Mouse (Mus musculus): ENCODE results near the gene Rsph6a. TPM values are rescaled to one million over a fixed set of nuclear protein-coding genes. Genes with fewer than 3 reads are reported as not detected.

The Rsph6a gene
- polyA plus RNA-seq, 1 experiment = not detected

DNA sequence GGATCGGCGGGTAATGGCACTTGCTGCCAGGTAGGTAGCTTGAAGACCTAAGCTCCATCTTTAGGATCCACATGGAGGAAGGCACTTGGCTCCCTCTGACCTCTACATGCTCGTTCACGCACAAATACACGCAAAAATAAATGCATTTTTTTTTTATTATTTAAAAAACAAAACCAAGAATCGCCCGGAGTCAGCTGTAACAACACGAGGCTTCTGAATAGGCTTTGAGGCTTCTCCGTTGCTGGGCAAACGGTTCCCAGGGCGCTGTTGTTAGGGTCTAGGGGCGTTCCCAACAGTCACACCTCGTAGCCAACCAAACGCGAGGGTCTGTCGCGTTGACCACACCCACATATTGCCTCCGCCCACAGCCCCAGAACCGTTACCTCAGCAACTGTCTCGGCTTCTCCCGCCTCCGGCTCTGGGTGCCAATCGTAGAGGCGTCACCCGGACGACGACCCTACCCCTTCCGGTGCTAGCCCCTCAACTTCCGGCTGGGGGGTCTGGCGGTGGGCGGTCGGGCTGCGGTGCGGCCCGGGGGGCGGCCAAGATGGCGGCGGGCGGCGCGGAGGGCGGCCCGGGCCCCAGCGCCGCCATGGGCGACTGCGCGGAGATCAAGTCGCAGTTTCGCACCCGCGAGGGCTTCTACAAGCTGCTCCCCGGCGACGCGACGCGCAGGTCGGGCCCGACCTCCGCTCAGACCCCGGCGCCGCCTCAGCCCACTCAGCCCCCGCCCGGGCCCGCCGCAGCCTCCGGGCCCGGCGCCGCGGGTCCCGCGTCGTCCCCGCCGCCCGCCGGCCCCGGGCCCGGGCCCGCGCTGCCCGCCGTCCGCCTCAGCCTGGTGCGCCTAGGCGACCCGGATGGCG lies 21.5 kb downstream of the Rsph6a start, which contains the start of gene Dmwd:
Gene Dmwd, plus strand, starts transcription at position 505 of the 863 bp plus-strand sequence.
- TF ChIP-seq GATA1 (IDR thresholded peaks at IDR 0.05; ENCODE audit: borderline replicate concordance, low read length) (no peak), FLI1 (IDR thresholded peaks at IDR 0.05; ENCODE audit: low read length) (no peak)
- peaks cover 61% of the 10 kb centered on the region for H3K4me1 ChIP-seq
- H3K27me3 ChIP-seq (replicated peaks) = peaks cover 94% of the 10 kb centered on the region
- peaks cover 22% of the 10 kb centered on the region for H3K9me3 ChIP-seq
- peak within 1 kb of the TSS; percentile 93 for H3K4me3 ChIP-seq (replicated peaks)
- H3K36me3 ChIP-seq (replicated peaks; ENCODE audit: low read length) = peaks cover 13% of the 10 kb centered on the region

DNA sequence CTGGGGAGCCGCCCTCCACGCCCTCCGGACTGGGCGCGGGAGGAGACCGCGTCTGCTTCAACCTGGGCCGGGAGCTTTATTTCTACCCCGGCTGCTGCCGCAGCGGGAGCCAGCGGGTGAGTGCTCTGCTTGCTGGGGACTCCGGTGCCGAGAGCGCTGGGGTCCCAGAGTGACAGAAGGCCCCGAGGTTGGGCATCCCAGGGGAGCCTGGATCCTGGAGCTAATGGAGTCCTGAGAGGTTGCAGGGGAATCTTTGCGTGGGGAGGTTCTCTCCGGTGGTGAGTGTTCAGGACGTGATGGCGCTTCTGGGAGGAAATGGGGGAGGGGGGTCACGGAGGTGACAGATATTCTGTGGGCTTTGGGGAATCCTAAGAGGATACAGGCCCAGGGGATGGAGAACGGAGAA lies 22.1 kb downstream of the Rsph6a start:
- peaks cover 20% of the 10 kb centered on the region for H3K36me3 ChIP-seq (replicated peaks; ENCODE audit: low read length)
- peaks cover 97% of the 10 kb centered on the region for H3K27me3 ChIP-seq (replicated peaks)
- no peak for TF ChIP-seq FLI1 (IDR thresholded peaks at IDR 0.05; ENCODE audit: low read length)
- no peak for TF ChIP-seq GATA1 (IDR thresholded peaks at IDR 0.05; ENCODE audit: borderline replicate concordance, low read length)
- peaks cover 62% of the 10 kb centered on the region for H3K4me1 ChIP-seq
- peak overlapping the region; percentile 93 for H3K4me3 ChIP-seq (replicated peaks)
- peaks cover 22% of the 10 kb centered on the region for H3K9me3 ChIP-seq

DNA sequence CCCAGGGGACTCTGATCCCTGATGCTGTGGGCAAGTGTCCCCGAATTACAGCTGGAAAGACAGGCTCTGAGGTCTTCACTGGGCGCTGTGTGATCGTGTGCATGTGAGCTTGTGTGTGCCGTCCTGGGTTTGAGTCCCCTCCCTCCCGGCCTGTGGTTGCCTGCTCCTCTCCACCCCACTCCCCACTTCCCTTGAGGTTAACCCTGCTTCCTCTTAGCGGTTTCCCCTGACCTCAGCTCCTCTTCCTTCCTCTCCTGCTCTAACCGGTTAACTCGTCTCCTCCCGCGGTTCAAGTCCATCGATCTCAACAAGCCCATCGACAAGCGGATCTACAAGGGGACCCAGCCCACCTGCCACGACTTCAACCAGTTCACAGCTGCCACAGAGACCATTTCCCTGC lies 23.3 kb downstream of the Rsph6a start:
- H3K27me3 ChIP-seq (replicated peaks) = peaks cover 100% of the 10 kb centered on the region
- H3K4me1 ChIP-seq = peaks cover 63% of the 10 kb centered on the region
- TF ChIP-seq FLI1 (IDR thresholded peaks at IDR 0.05; ENCODE audit: low read length) = peak; percentile 92
- TF ChIP-seq GATA1 (IDR thresholded peaks at IDR 0.05; ENCODE audit: borderline replicate concordance, low read length) = no peak
- H3K4me3 ChIP-seq (replicated peaks) = peak overlapping the region; percentile 93
- H3K36me3 ChIP-seq (replicated peaks; ENCODE audit: low read length) = peaks cover 28% of the 10 kb centered on the region
- H3K9me3 ChIP-seq = peaks cover 22% of the 10 kb centered on the region

DNA sequence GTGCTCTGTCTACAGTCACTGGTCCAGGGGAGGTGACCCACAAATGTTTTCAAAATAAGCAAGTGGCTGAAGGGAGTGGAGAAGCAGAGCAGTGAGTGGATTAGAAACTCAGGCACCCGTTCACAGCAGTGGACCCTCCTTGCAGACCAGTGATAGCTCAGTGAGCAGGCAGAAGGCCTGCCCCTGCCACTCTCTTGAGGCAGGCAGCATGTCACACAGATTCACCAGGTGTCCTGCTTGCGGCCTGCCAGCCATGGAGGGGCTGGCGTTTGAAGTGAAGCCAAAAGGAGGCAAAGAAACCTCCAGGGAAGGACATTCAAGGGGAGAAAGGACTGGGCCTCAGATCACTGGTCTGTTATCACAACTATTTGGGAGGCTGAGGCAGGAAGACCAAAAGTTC lies 24.2 kb downstream of the Rsph6a start:
- H3K9me3 ChIP-seq = peaks cover 18% of the 10 kb centered on the region
- H3K36me3 ChIP-seq (replicated peaks; ENCODE audit: low read length) = peaks cover 28% of the 10 kb centered on the region
- TF ChIP-seq GATA1 (IDR thresholded peaks at IDR 0.05; ENCODE audit: borderline replicate concordance, low read length) (no peak), FLI1 (IDR thresholded peaks at IDR 0.05; ENCODE audit: low read length) (no peak)
- peaks cover 100% of the 10 kb centered on the region for H3K27me3 ChIP-seq (replicated peaks)
- no peak overlapping the region for H3K4me3 ChIP-seq (replicated peaks)
- peaks cover 66% of the 10 kb centered on the region for H3K4me1 ChIP-seq

DNA sequence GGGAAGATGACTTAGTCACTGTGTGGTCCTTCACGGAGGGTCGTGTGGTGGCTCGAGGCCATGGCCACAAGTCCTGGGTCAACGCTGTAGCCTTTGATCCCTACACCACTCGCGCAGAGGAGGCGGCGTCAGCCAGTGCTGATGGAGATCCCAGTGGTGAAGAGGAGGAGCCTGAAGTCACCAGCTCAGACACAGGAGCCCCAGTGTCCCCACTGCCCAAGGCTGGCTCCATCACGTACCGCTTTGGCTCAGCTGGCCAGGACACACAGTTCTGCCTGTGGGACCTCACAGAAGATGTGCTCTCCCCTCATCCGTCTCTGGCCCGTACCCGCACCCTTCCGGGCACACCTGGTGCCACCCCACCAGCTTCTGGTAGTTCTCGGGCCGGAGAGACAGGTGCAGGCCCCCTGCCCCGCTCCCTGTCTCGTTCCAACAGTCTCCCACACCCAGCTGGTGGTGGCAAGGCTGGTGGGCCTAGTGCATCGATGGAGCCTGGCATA lies 26.0 kb downstream of the Rsph6a start:
- Histone ChIP-seq H3K27me3 (replicated peaks) (peaks cover 100% of the 10 kb centered on the region), H3K4me1 (peaks cover 77% of the 10 kb centered on the region), H3K36me3 (replicated peaks; ENCODE audit: low read length) (peaks cover 28% of the 10 kb centered on the region), H3K9me3 (peaks cover under 1% of the 10 kb centered on the region), H3K4me3 (replicated peaks) (no peak overlapping the region)
- no peak for TF ChIP-seq GATA1 (IDR thresholded peaks at IDR 0.05; ENCODE audit: borderline replicate concordance, low read length)
- no peak for TF ChIP-seq FLI1 (IDR thresholded peaks at IDR 0.05; ENCODE audit: low read length)

DNA sequence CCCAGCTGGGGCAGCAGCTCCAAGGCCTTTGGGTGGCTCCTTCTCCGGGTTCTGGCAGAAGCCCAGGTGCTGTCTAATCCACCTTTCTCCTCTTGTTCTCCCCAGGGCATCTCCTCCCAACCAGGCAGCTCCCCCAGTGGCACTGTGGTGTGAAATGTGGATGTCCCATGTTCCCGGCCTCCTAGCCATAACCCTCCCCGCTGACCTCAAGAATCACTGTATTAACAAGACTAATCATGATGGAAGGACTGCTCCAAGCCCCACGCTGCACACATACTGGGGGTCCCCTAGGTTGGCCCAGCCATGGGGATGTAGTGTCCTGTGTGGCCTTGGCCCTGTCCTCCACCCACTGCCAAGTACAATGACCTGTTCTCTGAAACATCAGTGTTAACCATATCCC lies 27.7 kb downstream of the Rsph6a start:
- no peaks in the 10 kb centered on the region for H3K9me3 ChIP-seq
- TF ChIP-seq FLI1 (IDR thresholded peaks at IDR 0.05; ENCODE audit: low read length) = no peak
- no peak for TF ChIP-seq GATA1 (IDR thresholded peaks at IDR 0.05; ENCODE audit: borderline replicate concordance, low read length)
- H3K36me3 ChIP-seq (replicated peaks; ENCODE audit: low read length) = peaks cover 28% of the 10 kb centered on the region
- peaks cover 100% of the 10 kb centered on the region for H3K27me3 ChIP-seq (replicated peaks)
- no peak overlapping the region for H3K4me3 ChIP-seq (replicated peaks)
- peaks cover 75% of the 10 kb centered on the region for H3K4me1 ChIP-seq

DNA sequence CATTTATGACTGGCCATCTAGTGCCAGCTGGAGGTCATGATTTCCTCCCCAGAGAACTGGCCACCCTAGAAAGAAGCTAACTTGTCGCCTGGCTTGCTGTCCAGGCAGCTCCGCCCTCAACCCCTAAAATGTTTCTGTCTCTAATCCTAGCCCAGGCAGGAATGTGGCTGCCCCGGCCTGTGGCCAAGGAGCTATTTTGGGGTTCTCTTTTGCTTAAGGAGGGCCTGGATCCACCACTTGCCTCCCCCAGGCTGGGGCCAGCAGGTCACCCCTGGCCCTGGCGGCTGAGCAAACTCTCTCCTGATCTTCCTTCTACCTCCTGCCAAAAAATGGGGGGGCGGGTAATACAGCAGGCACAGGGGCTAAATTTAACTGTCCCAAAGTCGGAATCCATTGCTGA lies 28.6 kb downstream of the Rsph6a start:
- Histone ChIP-seq H3K4me3 (replicated peaks) (no peak overlapping the region), H3K4me1 (peaks cover 70% of the 10 kb centered on the region), H3K36me3 (replicated peaks; ENCODE audit: low read length) (peaks cover 28% of the 10 kb centered on the region), H3K9me3 (no peaks in the 10 kb centered on the region), H3K27me3 (replicated peaks) (peaks cover 100% of the 10 kb centered on the region)
- no peak for TF ChIP-seq GATA1 (IDR thresholded peaks at IDR 0.05; ENCODE audit: borderline replicate concordance, low read length)
- TF ChIP-seq FLI1 (IDR thresholded peaks at IDR 0.05; ENCODE audit: low read length) = no peak

DNA sequence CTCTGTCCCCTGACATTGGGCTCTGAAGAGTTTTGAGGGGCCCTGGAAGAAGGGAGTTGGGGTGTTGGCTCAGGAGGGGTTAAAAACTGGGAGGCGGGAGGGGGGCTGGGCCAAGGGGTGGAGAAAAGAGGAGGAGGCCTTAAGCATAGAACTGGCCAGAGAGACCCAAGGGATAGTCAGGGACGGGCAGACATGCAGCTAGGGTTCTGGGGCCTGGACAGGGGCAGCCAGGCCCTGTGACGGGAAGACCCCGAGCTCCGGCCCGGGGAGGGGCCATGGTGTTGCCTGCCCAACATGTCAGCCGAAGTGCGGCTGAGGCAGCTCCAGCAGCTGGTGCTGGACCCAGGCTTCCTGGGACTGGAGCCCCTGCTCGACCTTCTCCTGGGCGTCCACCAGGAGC lies 29.2 kb downstream of the Rsph6a start, which contains the start of gene Dmpk:
Gene Dmpk, plus strand, starts transcription at position 149 of the 400 bp plus-strand sequence.
- Histone ChIP-seq H3K27me3 (replicated peaks) (peaks cover 100% of the 10 kb centered on the region), H3K4me1 (peaks cover 70% of the 10 kb centered on the region), H3K9me3 (no peaks in the 10 kb centered on the region), H3K36me3 (replicated peaks; ENCODE audit: low read length) (peaks cover 28% of the 10 kb centered on the region), H3K4me3 (replicated peaks) (no peak within 1 kb of the TSS)
- no peak for TF ChIP-seq GATA1 (IDR thresholded peaks at IDR 0.05; ENCODE audit: borderline replicate concordance, low read length)
- TF ChIP-seq FLI1 (IDR thresholded peaks at IDR 0.05; ENCODE audit: low read length) = no peak

DNA sequence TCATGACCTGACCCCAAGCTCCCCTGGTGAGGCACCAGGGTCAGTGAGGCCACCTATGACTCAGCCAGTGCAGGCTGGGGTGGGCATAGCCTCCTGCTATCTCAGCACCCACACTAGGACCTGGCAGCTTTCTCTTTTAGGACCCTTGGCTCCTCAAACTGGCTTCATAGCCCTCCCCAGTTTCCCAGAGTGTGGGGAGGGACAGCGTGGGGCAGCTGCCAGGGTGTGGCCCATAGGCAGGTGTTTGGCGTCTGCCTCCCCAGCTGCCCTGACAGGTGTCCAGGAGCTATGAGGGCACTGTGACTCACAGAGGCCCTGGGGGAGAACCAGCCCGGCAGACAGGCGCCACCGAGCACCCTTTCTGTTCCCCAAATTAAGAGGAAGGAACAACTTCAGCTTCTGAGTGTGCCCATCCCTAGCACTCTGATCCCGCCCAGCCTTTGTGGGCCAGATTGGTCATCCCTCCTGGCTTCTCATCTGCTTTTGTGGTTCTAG lies 29.8 kb downstream of the Rsph6a start:
- Histone ChIP-seq H3K4me1 (peaks cover 69% of the 10 kb centered on the region), H3K36me3 (replicated peaks; ENCODE audit: low read length) (peaks cover 28% of the 10 kb centered on the region), H3K4me3 (replicated peaks) (no peak overlapping the region), H3K27me3 (replicated peaks) (peaks cover 99% of the 10 kb centered on the region), H3K9me3 (no peaks in the 10 kb centered on the region)
- TF ChIP-seq GATA1 (IDR thresholded peaks at IDR 0.05; ENCODE audit: borderline replicate concordance, low read length) = no peak
- TF ChIP-seq FLI1 (IDR thresholded peaks at IDR 0.05; ENCODE audit: low read length) = no peak
